Mouse (Mus musculus): ENCODE measurements around the gene Iqcn.

Iqcn gene

DNA sequence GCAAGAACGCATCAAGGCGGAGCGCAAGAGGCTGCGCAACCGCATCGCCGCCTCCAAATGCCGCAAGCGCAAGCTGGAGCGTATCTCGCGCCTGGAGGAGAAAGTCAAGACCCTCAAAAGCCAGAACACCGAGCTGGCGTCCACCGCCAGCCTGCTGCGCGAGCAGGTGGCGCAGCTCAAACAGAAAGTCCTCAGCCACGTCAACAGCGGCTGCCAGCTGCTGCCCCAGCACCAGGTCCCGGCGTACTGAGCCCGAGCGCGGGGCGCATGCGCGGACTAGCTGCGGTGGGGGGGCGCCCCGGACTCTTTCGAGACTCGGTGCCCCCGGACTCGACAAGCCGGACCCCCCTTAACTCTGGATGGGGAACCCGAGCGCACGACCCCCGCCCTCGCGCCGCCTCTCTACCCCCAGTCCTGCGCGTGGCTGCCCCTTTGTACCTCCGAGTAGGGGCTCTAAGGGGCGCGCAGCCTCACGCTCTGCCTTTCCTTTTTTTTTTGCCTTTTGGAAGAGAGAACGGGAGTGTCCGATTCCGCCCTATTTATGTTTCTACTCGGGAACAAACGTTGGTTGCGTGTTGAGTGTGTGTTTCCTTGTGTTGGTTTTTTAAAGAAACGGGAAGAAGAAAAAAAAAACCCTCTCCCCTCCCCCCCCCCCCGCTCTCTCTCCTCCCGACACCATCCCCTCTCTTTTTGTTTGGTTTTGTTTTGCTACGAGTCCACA, 3.3 kb upstream of the Iqcn start:
- DNase-seq (ENCODE audit: low spot score in 2 of 2) = peak; percentile 83 to 84

DNA sequence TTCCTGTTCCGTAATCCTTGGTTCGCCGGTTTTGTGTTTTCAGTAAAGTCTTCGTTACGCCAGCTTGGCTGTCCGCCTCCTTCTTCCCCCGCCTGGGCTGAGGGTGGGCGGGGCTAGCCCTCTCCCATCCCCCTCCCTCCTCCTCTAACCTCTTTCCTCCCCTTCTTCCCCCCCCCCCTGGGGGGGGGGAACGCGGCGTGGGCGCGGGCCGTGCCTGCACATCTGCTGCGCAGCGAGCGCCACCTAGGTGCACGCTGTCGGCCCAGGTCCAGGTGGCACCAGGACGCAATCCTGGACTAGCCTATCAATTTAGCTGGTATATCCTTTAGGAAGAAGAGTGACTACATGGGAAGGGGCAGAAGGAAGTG, 2.7 kb upstream of the Iqcn start:
- peak; percentile 79 to 90 for DNase-seq (ENCODE audit: low spot score in 2 of 2)

DNA sequence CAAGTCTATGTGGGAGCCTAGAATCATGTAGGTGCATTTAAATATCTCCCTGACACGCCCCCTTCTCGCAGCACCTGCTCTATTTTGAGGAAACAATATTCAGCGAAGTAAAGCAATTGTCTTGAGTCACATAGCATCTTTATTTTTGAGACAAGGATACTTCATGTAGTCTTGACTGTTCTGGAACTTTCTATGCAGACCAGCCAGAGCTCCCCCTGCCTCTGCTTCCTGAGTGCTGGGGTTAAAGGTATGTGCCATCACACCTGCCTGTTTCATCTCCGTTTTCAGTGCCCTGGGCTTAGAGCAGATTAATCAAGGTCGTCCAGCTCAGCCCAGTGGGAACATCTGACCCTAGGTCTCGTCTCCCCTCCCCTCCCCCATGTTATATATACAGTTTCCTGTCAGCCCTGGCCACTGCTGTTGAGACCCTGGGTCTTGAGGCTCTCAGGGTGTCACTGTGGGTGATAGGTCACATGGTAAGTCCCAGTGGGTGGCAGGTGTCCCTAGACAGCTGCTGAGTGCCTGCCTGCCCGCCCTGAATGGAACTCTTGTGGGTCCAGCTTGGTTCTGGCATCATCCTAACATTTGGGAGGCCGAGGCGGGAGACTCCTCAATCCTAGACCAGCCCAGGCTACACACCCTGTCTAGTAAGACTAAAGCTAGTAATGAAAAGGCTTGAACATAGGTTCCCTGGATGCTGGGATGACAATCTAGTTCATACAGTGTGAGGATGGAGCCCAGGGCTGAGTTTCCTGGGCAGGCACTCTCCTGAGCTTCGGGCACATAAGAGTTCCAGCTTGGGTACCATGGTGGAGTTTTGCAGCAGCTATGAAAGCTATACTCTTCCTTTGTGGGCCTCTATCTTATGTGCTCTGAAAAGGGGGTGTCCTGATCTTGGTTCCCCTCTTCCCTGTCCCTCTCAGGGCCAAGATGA, 1.9 kb upstream of the Iqcn start:
- no peak for DNase-seq (ENCODE audit: low spot score in 2 of 2)

DNA sequence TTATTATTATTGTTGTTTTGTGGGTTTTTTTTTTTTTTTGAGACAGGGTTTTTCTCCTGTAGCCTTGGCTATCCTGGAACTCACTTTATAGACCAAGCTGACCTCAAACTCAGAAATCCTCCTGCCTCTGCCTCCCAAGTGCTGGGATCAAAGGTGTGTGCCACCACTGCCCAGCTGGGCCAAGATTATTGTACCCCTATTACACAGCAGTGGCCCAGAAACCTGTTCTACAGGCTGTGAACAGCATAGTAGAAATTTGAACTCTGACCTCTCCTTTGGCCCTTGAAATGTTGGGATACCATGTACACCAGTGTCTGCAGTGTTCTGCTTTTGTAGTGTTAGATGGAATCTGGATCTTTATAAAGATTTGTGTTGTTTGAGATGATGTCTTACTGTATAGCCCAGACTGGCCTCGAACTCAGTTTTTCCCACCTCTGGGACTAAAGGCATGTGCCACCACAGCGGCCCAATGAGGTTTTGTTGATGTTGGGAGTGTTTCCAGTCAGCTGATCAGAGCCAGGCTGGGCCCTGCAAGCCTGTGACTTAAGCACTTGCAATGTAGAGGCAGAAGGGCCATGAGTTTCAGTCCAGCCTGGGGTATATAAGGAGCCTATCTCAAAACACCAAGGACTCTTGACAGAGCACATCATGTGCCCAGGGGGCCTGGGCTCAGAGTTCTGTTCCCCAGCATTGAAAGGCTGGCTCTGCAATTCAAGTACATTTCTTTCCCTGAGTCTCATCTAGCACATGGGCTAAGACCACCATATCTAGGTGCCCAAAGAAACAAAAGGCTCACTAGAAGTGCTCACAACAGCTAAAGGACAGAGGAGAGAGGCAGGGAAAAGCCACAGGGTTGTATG, 1.0 kb upstream of the Iqcn start:
- DNase-seq (ENCODE audit: low spot score in 2 of 2) = no peak

DNA sequence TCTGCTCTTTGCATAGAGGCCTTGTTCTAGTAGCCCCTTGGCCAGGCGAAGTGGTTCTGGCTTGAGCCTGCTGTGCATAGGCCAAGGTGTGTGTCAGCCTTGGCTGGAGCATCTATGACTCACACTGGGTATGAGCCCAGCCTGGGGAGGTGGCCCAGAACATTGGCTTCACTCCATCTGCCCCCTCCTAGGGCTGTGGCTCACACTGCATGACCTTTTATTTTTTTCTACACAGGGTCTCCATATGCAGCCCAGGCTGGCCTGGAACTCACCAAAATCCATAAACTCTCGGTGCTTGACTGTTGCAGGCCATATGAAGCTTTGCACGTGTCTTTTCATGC, 445 bp upstream of the Iqcn start:
- no peak for DNase-seq (ENCODE audit: low spot score in 2 of 2)

DNA sequence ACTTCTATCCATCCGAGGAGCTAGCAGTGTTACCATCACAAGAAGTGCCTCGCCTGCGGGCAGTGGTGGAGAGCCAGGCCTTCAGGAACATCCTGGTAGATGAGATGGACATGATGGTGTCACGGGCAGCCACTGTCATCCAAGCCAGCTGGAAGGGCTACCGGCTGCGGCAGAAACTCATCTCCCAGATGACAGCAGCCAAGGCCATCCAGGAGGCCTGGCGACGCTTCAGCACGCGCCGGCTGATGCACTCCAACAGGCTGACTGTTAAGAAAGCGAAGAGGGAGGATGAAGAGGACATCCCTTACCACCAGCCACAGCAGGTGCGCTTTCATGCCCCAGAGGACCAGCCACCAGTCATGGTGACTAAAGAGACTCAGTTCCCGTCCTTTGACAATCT, 5.0 kb downstream of the Iqcn start:
- no peak for DNase-seq (ENCODE audit: low spot score in 2 of 2)

DNA sequence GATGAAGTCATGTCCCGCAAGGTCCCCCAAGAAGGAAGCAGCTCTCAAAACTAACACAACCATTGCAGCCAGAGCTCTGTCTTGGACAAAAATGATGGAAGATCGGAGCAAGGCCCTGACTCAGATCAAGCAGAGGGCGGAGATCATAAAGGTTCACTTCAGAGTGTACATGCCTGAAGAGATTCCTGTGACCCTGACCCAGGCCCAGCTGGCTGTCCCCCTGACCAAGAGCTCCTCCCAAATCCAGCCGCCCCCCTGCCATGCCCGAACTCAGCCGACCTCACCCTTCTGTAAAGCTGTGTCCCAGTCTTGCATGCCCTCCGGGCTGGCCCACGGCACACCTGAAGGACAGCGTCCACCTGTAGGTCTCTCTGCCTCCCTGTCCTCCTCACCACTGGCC, 6.5 kb downstream of the Iqcn start:
- DNase-seq (ENCODE audit: low spot score in 2 of 2) = no peak

DNA sequence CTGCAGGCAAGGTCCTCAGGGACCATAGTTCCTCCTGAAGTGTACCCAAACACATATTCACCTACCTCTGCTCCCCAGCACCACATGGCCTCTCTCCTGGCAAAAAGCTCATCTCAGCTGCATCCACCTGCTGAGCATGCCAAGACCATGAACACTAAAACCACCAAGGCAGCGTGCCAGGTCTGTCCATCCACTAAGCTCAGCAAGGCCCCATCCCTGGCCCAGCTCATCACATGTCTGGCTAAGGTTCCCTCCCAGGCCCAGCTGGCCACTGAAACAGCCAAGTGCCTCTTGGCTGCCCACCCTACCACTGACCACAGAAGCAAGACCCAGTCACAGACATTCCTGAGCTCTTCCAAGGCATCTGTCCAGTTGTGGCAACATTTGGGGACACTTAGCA, 7.0 kb downstream of the Iqcn start:
- DNase-seq (ENCODE audit: low spot score in 2 of 2) = no peak

DNA sequence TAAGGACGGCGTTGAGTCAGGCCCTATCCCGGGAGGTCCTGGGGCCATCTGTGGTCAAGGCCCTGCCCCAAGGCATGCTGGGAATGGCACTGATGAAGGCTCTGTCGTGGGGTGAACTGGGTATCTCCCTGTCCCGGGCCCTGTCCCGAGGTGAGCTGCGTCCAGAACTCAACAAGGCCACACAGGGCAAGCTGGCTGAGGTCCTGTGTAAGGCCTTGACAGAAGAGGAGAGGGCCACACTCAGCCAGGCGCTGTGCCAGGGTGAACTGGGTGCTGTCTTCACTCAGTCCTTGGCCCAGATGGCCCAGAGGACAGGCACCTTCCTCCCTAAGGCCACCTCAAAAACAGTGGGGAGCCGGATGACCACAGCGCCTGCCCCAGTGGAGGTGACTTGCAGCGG, 7.8 kb downstream of the Iqcn start:
- DNase-seq (ENCODE audit: low spot score in 2 of 2) = no peak

DNA sequence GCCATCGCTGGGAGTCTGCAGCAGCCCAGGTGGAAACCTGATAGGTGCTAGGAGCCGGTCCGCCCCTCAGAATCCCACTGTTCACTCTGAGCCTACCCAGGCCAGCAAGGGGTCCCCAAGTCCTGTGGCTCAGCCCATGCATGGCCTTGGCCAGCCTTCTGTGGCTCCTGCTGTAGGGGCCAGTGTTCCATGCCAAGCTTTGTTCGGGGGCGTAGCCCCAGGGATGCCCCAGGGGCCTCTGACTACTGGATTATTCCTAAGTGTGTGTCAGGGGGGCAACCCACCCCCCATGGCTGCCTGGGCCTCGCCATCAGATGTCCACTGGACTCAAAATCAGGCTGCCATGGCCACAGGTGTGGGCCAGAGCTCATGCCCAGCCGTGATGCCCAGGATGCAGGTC, 10.7 kb downstream of the Iqcn start:
- no peak for DNase-seq (ENCODE audit: low spot score in 2 of 2)

DNA sequence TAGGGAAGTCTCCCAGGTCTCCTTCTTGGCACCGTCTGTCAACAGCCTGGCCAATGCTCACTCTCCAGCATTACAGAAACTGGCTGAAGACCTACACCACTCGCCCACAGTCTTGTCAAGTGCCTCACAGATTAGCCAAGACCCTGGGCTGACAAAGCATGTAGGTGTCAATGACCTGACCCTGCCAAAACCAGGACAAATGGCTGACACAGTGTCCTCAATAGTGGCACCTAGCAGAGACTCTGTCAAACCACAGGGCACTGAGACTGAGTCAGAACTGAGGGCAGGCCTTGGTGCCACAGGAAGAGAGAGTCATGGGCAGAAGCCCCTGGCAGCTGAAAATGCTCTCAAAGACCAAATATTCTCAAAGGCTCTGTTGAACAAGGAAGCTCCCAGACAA, 11.8 kb downstream of the Iqcn start:
- DNase-seq (ENCODE audit: low spot score in 2 of 2) = no peak

DNA sequence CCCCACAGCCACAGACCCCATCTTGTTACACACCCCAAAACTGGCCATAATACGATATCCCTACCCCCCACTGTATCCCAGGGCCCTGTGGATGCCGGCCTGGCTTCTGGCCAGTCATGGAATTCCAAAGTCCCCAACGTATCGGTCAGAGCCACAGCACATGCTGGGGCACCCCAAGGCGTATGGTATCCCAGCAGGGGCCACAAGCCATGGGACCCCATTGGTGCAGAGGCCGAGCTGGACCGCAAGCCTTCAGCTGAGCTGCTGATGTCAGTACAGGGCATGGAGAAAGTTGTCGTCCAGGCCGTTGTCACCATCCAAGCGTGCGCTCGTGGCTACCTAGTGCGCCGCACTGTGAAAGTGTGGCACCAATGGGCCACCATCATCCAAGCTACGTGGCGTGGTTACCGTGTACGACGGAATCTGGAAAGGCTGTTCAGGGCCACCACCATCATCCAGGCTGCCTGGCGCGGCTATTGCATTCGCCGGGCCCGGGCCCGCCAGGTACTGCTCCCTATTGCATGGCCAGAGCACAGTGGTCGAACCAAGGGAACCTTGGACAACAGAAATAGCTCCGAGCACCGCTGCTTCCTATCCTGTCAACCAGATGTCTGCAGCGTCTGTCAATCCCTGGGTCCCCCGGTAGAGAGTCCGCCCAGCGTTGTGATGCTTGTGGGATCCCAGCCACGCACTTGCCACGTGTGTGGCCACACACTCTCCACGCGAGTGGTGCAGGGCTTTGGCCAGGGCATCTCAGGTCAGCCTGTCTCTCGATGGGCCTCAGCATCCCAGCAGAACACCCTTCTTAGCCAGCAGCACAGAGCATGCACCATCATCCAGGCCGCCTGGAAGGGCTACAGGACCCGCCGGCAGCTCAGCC, 13.5 kb downstream of the Iqcn start:
- no peak for DNase-seq (ENCODE audit: low spot score in 2 of 2)

DNA sequence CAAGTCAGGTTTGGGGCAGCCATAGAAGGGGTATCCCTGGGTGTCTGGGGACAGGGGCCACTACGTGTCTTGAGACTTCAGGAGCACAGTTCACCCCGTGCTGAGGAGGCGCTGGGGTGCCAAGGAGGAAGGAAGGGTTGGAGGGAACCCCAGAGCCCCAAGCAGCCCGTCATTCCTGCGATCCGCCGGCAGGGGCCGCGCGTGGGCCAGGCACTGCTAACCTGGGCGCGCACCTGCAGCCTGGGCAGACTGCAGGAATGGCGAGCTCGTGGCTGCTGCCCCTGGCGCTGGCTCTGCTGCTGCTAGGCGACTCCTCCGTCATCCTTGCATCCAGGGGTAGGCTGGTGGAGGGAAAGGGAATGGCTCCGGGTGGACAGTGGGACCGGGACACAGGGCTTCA, 15.0 kb downstream of the Iqcn start, which contains the start of gene Gm3336:
Gene Gm3336, plus strand, starts transcription at position 247 of the 400 bp plus-strand sequence.
- DNase-seq (ENCODE audit: low spot score in 2 of 2) = peak; percentile 71 to 85

DNA sequence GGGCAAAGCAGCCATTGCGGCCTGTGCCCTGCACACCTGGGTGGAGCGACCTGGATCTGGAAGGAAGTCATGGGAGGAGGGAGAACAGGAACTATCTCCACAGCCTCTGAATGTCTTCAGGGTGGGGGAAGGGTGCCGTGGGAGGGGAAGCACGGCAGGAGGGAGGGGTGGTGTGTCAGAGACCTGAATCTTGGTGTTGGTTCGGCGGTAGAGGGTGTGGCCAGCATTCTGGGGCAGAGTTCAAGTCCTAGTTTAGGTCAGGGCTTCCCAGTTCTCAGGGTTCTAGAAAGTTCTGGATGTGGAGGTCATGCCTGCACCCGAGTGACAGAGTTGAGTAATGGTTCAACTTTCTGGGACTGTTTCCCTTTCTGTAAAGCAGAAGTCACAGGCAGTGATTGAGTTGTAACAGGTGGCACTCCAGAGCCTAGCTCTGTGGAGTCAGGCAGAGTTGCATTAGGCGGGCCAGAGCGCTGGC, 16.6 kb downstream of the Iqcn start:
- DNase-seq (ENCODE audit: low spot score in 2 of 2) = no peak

DNA sequence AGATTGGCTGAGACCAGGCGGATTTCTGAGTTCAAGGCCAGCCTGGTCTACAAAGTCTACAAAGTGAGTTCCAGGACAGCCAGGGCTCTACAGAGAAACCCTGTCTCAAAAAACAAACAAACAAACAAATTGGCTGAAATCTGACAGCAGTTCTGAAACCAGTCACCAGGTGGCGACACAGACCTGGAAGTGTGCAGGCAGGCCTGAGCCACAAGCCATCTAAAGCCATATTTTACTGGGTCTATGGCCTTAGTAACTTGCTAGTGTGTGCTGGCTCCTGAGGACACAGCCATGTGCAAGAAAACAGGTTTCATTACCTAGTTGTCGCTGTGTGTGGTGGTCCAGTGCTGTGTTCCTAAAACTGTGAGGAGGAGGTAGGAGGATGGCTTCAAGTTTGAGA, 17.5 kb downstream of the Iqcn start:
- peak; percentile 83 to 88 for DNase-seq (ENCODE audit: low spot score in 2 of 2)

DNA sequence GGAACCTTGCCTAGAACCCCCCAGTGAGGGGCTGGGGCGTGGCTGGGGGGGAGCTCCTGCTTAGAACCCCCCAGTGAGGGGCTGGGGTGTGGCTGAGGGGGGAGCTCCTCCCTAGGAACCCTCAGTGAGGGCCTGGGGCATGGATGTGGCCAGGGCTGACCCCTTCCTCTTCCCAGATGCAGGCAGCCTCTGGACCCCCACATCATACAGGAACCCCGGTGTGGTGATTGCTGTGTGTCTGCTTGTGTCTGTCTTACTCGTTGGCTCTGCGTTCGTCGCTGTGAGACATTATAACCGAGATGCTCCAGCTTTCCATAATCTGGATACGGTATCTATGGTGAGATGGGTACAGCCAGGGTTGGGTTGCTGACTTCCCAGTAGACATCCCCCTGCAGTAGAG, 18.3 kb downstream of the Iqcn start:
- DNase-seq (ENCODE audit: low spot score in 2 of 2) = no peak

DNA sequence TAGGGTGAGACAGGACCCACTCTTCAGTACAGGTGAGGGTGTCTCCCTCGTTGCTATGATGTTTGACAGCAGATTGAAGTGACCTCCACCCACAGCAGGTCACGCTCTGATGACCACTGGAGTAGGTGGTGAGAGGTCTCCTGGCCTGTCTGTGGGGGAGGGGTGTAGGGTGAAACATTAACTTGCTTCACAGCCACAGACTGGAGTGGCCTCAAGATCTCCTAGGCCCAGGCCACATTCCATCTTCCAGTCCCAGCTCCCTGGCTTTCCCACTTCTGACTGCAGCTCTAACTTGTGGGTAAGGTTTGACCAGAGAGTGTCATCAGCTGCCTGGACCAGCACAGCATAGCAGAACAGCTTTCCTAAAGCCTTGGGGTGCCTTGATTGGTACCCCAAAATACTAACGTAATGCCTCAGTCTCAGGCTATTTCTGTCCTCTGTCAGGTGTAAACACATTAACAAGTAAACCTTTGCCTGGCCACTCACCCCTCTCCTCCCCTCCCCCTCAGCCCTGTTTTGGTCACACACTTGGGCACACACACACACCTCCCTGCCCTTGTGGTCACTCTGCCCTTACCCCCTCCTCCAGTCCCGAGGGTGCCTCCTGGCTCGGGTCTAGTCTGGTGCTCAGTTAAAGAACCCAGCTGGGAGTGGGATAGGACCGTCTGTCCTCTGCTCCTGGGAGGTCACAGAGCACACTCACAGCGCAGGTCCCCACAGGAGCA, 20.4 kb downstream of the Iqcn start, which contains the start of gene Pde4c:
Gene Pde4c, plus strand, starts transcription at position 235 of the 725 bp plus-strand sequence.
- no peak for DNase-seq (ENCODE audit: low spot score in 2 of 2)

DNA sequence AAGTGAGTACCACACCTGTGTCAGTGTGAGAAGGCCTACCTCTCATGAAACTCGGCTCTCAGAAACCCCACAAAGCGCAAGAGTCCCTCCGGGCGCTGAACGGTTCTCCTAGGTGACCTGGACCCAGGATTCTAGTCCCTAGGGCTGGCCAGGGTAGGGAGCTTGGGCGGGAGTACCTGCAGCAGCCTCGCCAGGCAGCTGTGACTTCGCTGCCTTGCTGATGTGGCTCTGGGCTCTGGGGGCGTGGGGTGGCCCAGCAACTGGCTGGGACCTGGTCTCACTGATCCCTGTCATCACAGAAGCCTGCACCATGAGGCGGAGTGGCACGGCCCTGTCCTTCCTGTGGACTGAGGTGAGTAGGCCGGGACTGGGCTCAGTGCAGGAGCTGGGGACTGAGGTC, 21.0 kb downstream of the Iqcn start:
- no peak for DNase-seq (ENCODE audit: low spot score in 2 of 2)

DNA sequence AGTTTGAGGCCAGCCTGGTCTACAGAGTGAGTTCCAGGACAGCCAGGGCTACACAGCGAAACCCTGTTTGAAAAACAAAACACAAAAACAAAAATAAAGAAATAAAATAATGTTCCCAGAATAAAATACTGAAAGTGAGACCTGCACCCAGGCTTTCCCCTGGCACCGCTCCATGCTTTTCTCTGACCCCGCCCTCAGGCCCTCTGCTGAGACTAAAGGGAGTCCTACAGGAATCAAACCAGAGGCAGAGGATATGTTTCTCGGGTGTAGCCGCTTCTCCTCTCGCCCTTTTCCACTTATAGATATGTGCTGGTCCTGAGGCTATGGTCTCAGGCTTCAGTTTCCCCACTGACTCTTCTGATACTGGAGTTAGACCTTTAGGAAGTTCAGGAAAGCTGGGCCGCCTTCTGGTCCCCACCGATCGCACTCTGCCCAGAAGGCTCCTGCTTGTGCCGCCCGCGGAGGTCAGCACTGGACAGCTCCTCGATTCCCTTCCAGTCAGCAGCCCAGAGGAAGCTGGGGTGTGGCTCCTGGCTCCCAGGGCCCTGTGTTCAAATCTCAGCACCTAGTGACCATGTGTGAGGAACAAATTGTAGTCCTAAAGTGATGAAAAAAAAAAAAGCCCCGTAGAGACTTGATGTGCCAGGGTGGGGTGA, 22.7 kb downstream of the Iqcn start:
- no peak for DNase-seq (ENCODE audit: low spot score in 2 of 2)

DNA sequence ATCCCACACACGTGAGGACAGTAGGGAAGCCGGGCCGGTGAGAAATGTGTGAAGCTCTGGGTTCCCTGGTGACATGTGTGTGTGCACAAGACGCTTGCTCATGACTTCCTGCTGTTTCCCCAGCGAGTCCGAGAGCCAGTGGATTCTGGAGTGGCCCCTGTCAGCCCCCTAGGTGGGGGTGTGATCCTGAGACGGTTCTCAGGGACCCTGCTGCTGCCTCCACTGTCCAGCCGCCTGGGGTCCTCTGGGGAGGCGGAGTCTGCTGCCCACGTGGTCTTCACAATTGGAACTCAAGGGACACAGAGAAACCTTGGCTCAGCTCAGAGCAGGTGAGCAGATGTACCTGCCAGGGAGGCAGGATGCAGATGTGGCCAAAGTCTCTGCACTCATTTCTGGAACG, 23.5 kb downstream of the Iqcn start:
- no peak for DNase-seq (ENCODE audit: low spot score in 2 of 2)

Measured in spleen, postnatal 10 days (tissue).